15 mouse cellular contexts compared by ENCODE assay signal in the genomic region with DNA sequence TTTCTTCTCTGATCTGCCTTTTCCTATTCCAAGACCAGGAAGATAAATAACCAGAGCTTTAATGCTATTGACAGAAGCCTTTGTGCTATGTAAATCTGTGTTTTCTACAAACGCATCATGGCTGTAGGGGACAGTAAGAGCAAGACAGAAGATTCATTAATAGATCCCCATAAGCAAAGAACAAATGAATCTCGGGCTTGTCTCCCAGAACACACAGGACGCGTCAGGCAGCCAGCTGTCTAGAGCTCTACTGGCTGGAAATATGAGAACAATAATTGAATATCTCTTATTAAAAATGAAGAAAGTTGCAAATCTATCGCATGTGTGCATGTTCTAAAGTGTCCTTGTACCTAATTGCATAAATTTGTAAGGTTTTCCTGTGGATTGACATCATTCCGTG.
A peak's percentile ranks its signal among the peaks of the same experiment; 100 is the strongest.
DNase-seq lines count a peak whose midpoint lies in the region; ATAC-seq and TF ChIP-seq lines count a peak whose summit lies in the region.
"Had no signal": no experiment of that assay in that cellular context is flagged by ENCODE, and none has a peak within 500 bp of the region (broad histone marks: within the 10 kb centered on the region; RNA-seq: fewer than 3 reads in every experiment).

No protein-coding gene starts in this region.

- no peak for ATAC-seq in forebrain, embryonic 14.5 days
- no peak for ATAC-seq in forebrain, embryonic 12.5 days (ENCODE audit: low FRiP score)
- no peak for ATAC-seq in hindbrain, postnatal 0 days
- ATAC-seq in hindbrain, embryonic 12.5 days (ENCODE audit: low FRiP score) = no peak
- no peak for ATAC-seq in midbrain, embryonic 14.5 days (ENCODE audit: low FRiP score, low TSS enrichment)
- ATAC-seq: intestine, embryonic 16.5 days had no signal

- DNase-seq in forebrain, embryonic 14.5 days (ENCODE audit: low spot score) = peak; percentile 10
- peak; percentile 23 for DNase-seq in hindbrain, postnatal 0 days (ENCODE audit: low spot score)
- DNase-seq in midbrain, embryonic 14.5 days = peak; percentile 33
- no peak for DNase-seq in midbrain, embryonic 10.5 days (ENCODE audit: low spot score)
- DNase-seq in retina, postnatal 1 day = peak; percentile 19
- no peak for DNase-seq in liver
- DNase-seq: heart, adult 11 months; spleen, adult 18-20 months had no signal

- no peaks in the 10 kb centered on the region for H3K9me3 ChIP-seq in forebrain, embryonic 14.5 days (replicated peaks; ENCODE audit: control insufficient read depth, low read length)
- no peaks in the 10 kb centered on the region for H3K9me3 ChIP-seq in forebrain, embryonic 12.5 days
- no peaks in the 10 kb centered on the region for H3K9me3 ChIP-seq in hindbrain, postnatal 0 days (ENCODE audit: low read length)
- H3K9me3 ChIP-seq in hindbrain, embryonic 12.5 days (replicated peaks) = no peaks in the 10 kb centered on the region
- no peaks in the 10 kb centered on the region for H3K9me3 ChIP-seq in midbrain, embryonic 14.5 days (ENCODE audit: control insufficient read depth, low read length)
- H3K9me3 ChIP-seq in midbrain, embryonic 10.5 days (replicated peaks) = no peaks in the 10 kb centered on the region
- H3K9me3 ChIP-seq: megakaryocyte, embryonic 14.5 days had no signal

- H3K27ac ChIP-seq in forebrain, embryonic 14.5 days (ENCODE audit: low read depth, low read length) = no peak overlapping the region
- H3K27ac ChIP-seq in forebrain, embryonic 12.5 days = no peak overlapping the region
- peak overlapping the region; percentile 1; the same call in 1 of the 2 replicates for H3K27ac ChIP-seq in hindbrain, postnatal 0 days
- no peak overlapping the region for H3K27ac ChIP-seq in hindbrain, embryonic 12.5 days
- H3K27ac ChIP-seq in midbrain, embryonic 14.5 days (replicated peaks; ENCODE audit: low read depth, low read length) = peak overlapping the region; percentile 55; the same call in 1 of the 2 replicates
- H3K27ac ChIP-seq in midbrain, embryonic 10.5 days (replicated peaks) = no peak overlapping the region
- H3K27ac ChIP-seq: liver, embryonic 14.5 days had no signal

- no peaks in the 10 kb centered on the region for H3K36me3 ChIP-seq in forebrain, embryonic 14.5 days (ENCODE audit: control insufficient read depth, insufficient read depth, low read length)
- H3K36me3 ChIP-seq in forebrain, embryonic 12.5 days (replicated peaks) = no peaks in the 10 kb centered on the region
- H3K36me3 ChIP-seq in hindbrain, postnatal 0 days (ENCODE audit: insufficient read depth, low read length) = no peaks in the 10 kb centered on the region
- no peaks in the 10 kb centered on the region for H3K36me3 ChIP-seq in hindbrain, embryonic 12.5 days
- no peaks in the 10 kb centered on the region for H3K36me3 ChIP-seq in midbrain, embryonic 14.5 days (ENCODE audit: control insufficient read depth, insufficient read depth, low read length)
- no peaks in the 10 kb centered on the region for H3K36me3 ChIP-seq in midbrain, embryonic 10.5 days

- no peaks in the 10 kb centered on the region for H3K4me1 ChIP-seq in forebrain, embryonic 14.5 days (ENCODE audit: control insufficient read depth, insufficient read depth, low read length)
- H3K4me1 ChIP-seq in forebrain, embryonic 12.5 days = no peaks in the 10 kb centered on the region
- no peaks in the 10 kb centered on the region for H3K4me1 ChIP-seq in hindbrain, postnatal 0 days (ENCODE audit: insufficient read depth, low read length)
- no peaks in the 10 kb centered on the region for H3K4me1 ChIP-seq in hindbrain, embryonic 12.5 days
- 0 out of 2 replicates have a peak, but pooled peaks cover 5% of the 10 kb centered on the region for H3K4me1 ChIP-seq in midbrain, embryonic 14.5 days (ENCODE audit: control insufficient read depth, insufficient read depth, low read length)
- no peaks in the 10 kb centered on the region for H3K4me1 ChIP-seq in midbrain, embryonic 10.5 days
- H3K4me1 ChIP-seq: megakaryocyte, embryonic 14.5 days had no signal

- H3K4me3 ChIP-seq in forebrain, embryonic 14.5 days (ENCODE audit: low read depth, low read length) = no peak overlapping the region
- no peak overlapping the region for H3K4me3 ChIP-seq in forebrain, embryonic 12.5 days (replicated peaks)
- no peak overlapping the region for H3K4me3 ChIP-seq in hindbrain, postnatal 0 days (ENCODE audit: low read length)
- no peak overlapping the region for H3K4me3 ChIP-seq in hindbrain, embryonic 12.5 days
- no peak overlapping the region for H3K4me3 ChIP-seq in midbrain, embryonic 14.5 days (replicated peaks; ENCODE audit: low read depth, low read length)
- no peak overlapping the region for H3K4me3 ChIP-seq in midbrain, embryonic 10.5 days
- H3K4me3 ChIP-seq: megakaryocyte, embryonic 14.5 days had no signal

- 80% methylated on average over 6 of the region's 6 CpGs for WGBS in forebrain, embryonic 14.5 days
- 84% methylated on average over 6 of the region's 6 CpGs for WGBS in forebrain, embryonic 12.5 days
- 49% methylated on average over 6 of the region's 6 CpGs for WGBS in hindbrain, postnatal 0 days
- 65% methylated on average over 6 of the region's 6 CpGs for WGBS in hindbrain, embryonic 12.5 days
- WGBS in midbrain, embryonic 14.5 days = 57% methylated on average over 6 of the region's 6 CpGs
- 86% methylated on average over 6 of the region's 6 CpGs for WGBS in midbrain, embryonic 10.5 days

- no peak overlapping the region for H3K9ac ChIP-seq in forebrain, embryonic 14.5 days (ENCODE audit: low read length)
- no peak overlapping the region for H3K9ac ChIP-seq in forebrain, embryonic 12.5 days
- H3K9ac ChIP-seq in hindbrain, postnatal 0 days (replicated peaks; ENCODE audit: low read length) = no peak overlapping the region
- H3K9ac ChIP-seq in hindbrain, embryonic 12.5 days = no peak overlapping the region
- H3K9ac ChIP-seq in midbrain, embryonic 14.5 days (replicated peaks; ENCODE audit: low read length) = no peak overlapping the region
- H3K9ac ChIP-seq: liver, embryonic 14.5 days; lung, embryonic 14.5 days had no signal

- H3K4me2 ChIP-seq in forebrain, embryonic 14.5 days (ENCODE audit: low read length) = no peak overlapping the region
- H3K4me2 ChIP-seq in forebrain, embryonic 12.5 days = no peak overlapping the region
- no peak overlapping the region for H3K4me2 ChIP-seq in hindbrain, postnatal 0 days (ENCODE audit: low read depth, low read length)
- H3K4me2 ChIP-seq in hindbrain, embryonic 12.5 days (replicated peaks) = no peak overlapping the region
- no peak overlapping the region for H3K4me2 ChIP-seq in midbrain, embryonic 14.5 days (ENCODE audit: low read length)
- H3K4me2 ChIP-seq: heart, embryonic 11.5 days; lung, embryonic 14.5 days had no signal

- H3K27me3 ChIP-seq in forebrain, embryonic 14.5 days (replicated peaks; ENCODE audit: control insufficient read depth, insufficient read depth, low read length) = no peaks in the 10 kb centered on the region
- H3K27me3 ChIP-seq in forebrain, embryonic 12.5 days = no peaks in the 10 kb centered on the region
- no peaks in the 10 kb centered on the region for H3K27me3 ChIP-seq in hindbrain, postnatal 0 days (ENCODE audit: insufficient read depth, low read length)
- H3K27me3 ChIP-seq in hindbrain, embryonic 12.5 days = no peaks in the 10 kb centered on the region
- H3K27me3 ChIP-seq in midbrain, embryonic 14.5 days (ENCODE audit: control insufficient read depth, insufficient read depth, low read length) = no peaks in the 10 kb centered on the region
- H3K27me3 ChIP-seq in midbrain, embryonic 10.5 days (ENCODE audit: low read depth, poor library complexity, severe bottlenecking) = no peaks in the 10 kb centered on the region
- H3K27me3 ChIP-seq: megakaryocyte, embryonic 14.5 days had no signal

- TF ChIP-seq CTCF in hindbrain, postnatal 0 days (IDR thresholded peaks at IDR 0.05; ENCODE audit: low read depth) = no peak

Comparison
In these comparisons a context has a peak if more than half of its experiments do, and no peak if none do; other contexts are left out.
1. DNase-seq: peak in forebrain, embryonic 14.5 days (single experiment), hindbrain, postnatal 0 days (single experiment), midbrain, embryonic 14.5 days (single experiment) and retina, postnatal 1 day (single experiment); none in midbrain, embryonic 10.5 days (single experiment) and liver (single experiment).
2. H3K27ac ChIP-seq: peak in hindbrain, postnatal 0 days (single experiment) and midbrain, embryonic 14.5 days (single experiment); none in forebrain, embryonic 14.5 days (single experiment), forebrain, embryonic 12.5 days (single experiment), hindbrain, embryonic 12.5 days (single experiment) and midbrain, embryonic 10.5 days (single experiment).